Mouse (Mus musculus): ENCODE data around the gene Gm21812. TPM values are rescaled to one million over a fixed set of nuclear protein-coding genes. Genes with fewer than 3 reads are reported as not detected.
"Not testable (repeated sequence)": the region's sequence is repeated elsewhere in the genome, so short reads cannot be mapped to it uniquely, and the experiment has no call there.

The Gm21812 gene
- not detected in 2 replicates for total RNA-seq (2012; rRNA removed)
- total RNA-seq (2014; rRNA removed), result not detected in 2 replicates
- not detected in 2 replicates for polyA plus RNA-seq (2012; ENCODE audit: insufficient read length, low read depth)

GRCm38 (mm10) chrY:9347084-9347483 lies at the start of gene Gm21812:
TSS of gene Gm21812 (minus strand) at chrY:9347184.
- H3K4me2 ChIP-seq (ENCODE audit: insufficient read depth, low read depth, poor library complexity, severe bottlenecking); H3K4me1 ChIP-seq (ENCODE audit: control insufficient read depth in 1 of 2, insufficient read depth in 2 of 2); H3K79me2 ChIP-seq (replicated peaks; ENCODE audit: control insufficient read depth, extremely low read depth, insufficient read depth, poor library complexity, severe bottlenecking); H3K36me3 ChIP-seq (replicated peaks in 1 of 2; ENCODE audit: control insufficient read depth in 1 of 2, insufficient read depth in 1 of 2, low read length in 1 of 2); H3K9me3 ChIP-seq (replicated peaks; ENCODE audit: low read length); H3K4me3 ChIP-seq (replicated peaks in 1 of 3; ENCODE audit: low read depth in 2 of 3, low read length in 2 of 3, poor library complexity in 1 of 3); H3K9ac ChIP-seq (ENCODE audit: insufficient read depth, low read depth); DNase-seq (ENCODE audit: extremely low read depth); H3K27me3 ChIP-seq (replicated peaks); H3K27ac ChIP-seq (ENCODE audit: insufficient read depth, low read depth); dilution Hi-C loops (cut with MboI; ENCODE audit: extremely low pct_ligation_motif_present, extremely low pct_unique_long_range_greater_than_20kb, low sequenced_read_pairs); in situ Hi-C loops (cut with MboI; ENCODE audit: low pct_ligation_motif_present, low pct_unique_long_range_greater_than_20kb, low sequenced_read_pairs): not testable (repeated sequence)

Other genes with a start within 250 kb of the Gm21812 start
- not detected in 2 replicates for gene Gm21292, start 213.3 kb downstream of the Gm21812 start, total RNA-seq (2012; rRNA removed)
- gene Gm21292, start 213.3 kb downstream of the Gm21812 start, total RNA-seq (2014; rRNA removed), result not detected in 2 replicates
- gene Gm21292, start 213.3 kb downstream of the Gm21812 start, polyA plus RNA-seq (2012; ENCODE audit: insufficient read length, low read depth), result not detected in 2 replicates
- gene Gm21721, start 145.0 kb downstream of the Gm21812 start, total RNA-seq (2012; rRNA removed), result not detected in 2 replicates
- not detected in 2 replicates for gene Gm21721, start 145.0 kb downstream of the Gm21812 start, total RNA-seq (2014; rRNA removed)
- not detected in 2 replicates for gene Gm21721, start 145.0 kb downstream of the Gm21812 start, polyA plus RNA-seq (2012; ENCODE audit: insufficient read length, low read depth)
- not detected in 2 replicates for gene Gm21874, start 69.0 kb upstream of the Gm21812 start, total RNA-seq (2012; rRNA removed)
- not detected in 2 replicates for gene Gm21874, start 69.0 kb upstream of the Gm21812 start, total RNA-seq (2014; rRNA removed)
- not detected in 2 replicates for gene Gm21874, start 69.0 kb upstream of the Gm21812 start, polyA plus RNA-seq (2012; ENCODE audit: insufficient read length, low read depth)